Mouse (Mus musculus) myocyte (in vitro differentiated cells): ENCODE results near the gene Tlr5.

ENCODE experiments used
- MAX ChIP-seq: IDR thresholded peaks from one replicate; pipeline ENCODE4 v1.6.1; 2011; ENCODE audit warnings: low read depth, mild to moderate bottlenecking, control low read depth
- POLR2A ChIP-seq: IDR thresholded peaks from one replicate; pipeline ENCODE4 v1.6.1; 2011; ENCODE audit warnings: low read depth, mild to moderate bottlenecking, control low read depth, moderate library complexity; ENCODE audit not compliant: insufficient read length
- REST ChIP-seq: IDR thresholded peaks from one replicate; pipeline ENCODE4 v1.6.1; 2011; ENCODE audit warnings: mild to moderate bottlenecking, control low read depth, moderate library complexity; ENCODE audit not compliant: insufficient read depth, insufficient read length

DNA sequence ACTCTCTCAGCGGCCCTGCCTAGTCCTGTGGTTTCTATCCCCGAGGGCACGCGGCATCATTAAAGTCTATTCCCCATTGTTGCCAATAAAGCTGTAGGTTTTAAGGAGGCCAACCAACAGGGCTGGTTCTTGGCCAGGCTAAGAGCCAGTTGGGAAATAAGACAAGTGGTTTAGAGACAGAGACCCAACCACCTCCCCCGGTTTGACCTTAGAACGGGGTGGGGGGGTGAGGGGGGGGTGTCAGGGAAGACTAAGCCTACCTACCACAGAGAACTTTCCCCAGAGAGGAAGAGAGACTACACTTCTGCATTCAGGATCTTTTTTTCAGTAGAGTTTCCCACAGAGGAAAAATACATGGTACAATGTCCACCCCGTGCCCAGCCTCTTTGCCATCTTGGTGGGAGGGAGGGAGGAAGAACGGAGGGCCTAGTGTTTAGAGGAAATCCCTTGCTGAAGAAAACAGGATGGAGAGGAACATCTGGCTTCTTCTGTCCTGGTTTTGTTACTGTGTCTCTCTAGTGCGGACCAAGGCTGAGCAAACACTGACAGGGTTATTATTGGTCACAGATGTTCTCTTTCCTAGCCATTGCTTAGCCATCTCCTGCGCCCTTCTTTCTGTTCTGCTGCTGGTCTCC lies 17.0 kb upstream of the Tlr5 start:
- TF ChIP-seq POLR2A, result no peak
- TF ChIP-seq REST, result no peak
- TF ChIP-seq MAX, result no peak
